Mouse (Mus musculus) C2C12 (cell line): ENCODE data around the gene Timm44. TPM values are rescaled to one million over a fixed set of nuclear protein-coding genes. Genes with fewer than 3 reads are reported as not detected.

Experiments
- H3K27me3 ChIP-seq: one replicate; pipeline ENCODE4 v1.6.1; 2011; ENCODE audit not compliant: control insufficient read depth, insufficient read depth, insufficient read length
- H3K36me3 ChIP-seq: one replicate; pipeline ENCODE4 v1.6.1; 2011; ENCODE audit not compliant: control insufficient read depth, insufficient read depth
- H3K4me3 ChIP-seq: one replicate; pipeline ENCODE4 v1.5.1; 2011; ENCODE audit warnings: mild to moderate bottlenecking, control low read depth; ENCODE audit not compliant: poor library complexity, insufficient read depth, severe bottlenecking
- H3K79me2 ChIP-seq: one replicate; pipeline ENCODE4 v1.6.1; 2011; ENCODE audit not compliant: control insufficient read depth, insufficient read depth
- H3K79me3 ChIP-seq: one replicate; pipeline ENCODE4 v1.6.1; 2011; ENCODE audit warnings: low read depth, control low read depth
- H3ac ChIP-seq: one replicate; pipeline ENCODE3; 2011; ENCODE audit warnings: low read depth; ENCODE audit not compliant: control insufficient read depth, insufficient read length
- CEBPB ChIP-seq: IDR thresholded peaks from one replicate; pipeline ENCODE4 v1.6.1; 2011; ENCODE audit warnings: low read depth, mild to moderate bottlenecking, control low read depth, moderate library complexity
- CTCF ChIP-seq: IDR thresholded peaks from one replicate; pipeline ENCODE4 v1.5.1; 2011; ENCODE audit not compliant: control insufficient read depth, insufficient read depth, insufficient read length
- FOSL1 ChIP-seq: IDR thresholded peaks from one replicate; pipeline ENCODE4 v1.8.0; 2011; ENCODE audit warnings: mild to moderate bottlenecking, low read length; ENCODE audit not compliant: poor library complexity, insufficient read depth, severe bottlenecking
- MAX ChIP-seq: IDR thresholded peaks from one replicate; pipeline ENCODE4 v1.6.1; 2011; ENCODE audit warnings: mild to moderate bottlenecking, control low read depth
- MYOD1 ChIP-seq: IDR thresholded peaks from one replicate; pipeline ENCODE4 v1.6.1; 2011; ENCODE audit warnings: low read depth; ENCODE audit not compliant: control insufficient read depth, insufficient read length
- MYOG ChIP-seq: IDR thresholded peaks from one replicate; pipeline ENCODE4 v1.6.1; 2011; ENCODE audit not compliant: control insufficient read depth, insufficient read length; ENCODE audit errors: extremely low read depth
- USF1 ChIP-seq: IDR thresholded peaks from one replicate; pipeline ENCODE4 v1.6.1; 2011; ENCODE audit warnings: low read depth, mild to moderate bottlenecking, control low read depth, moderate library complexity
- polyA plus RNA-seq: library from polyadenylated mRNA; unstranded; fragments of >200 nt; fragmentation: generic; extraction: Trizol; gene quantifications from one replicate; pipeline ENCODE4 v1.2.1, GENCODE M21; 2012; ENCODE audit warnings: missing spikeins

The Timm44 gene
- polyA plus RNA-seq, 1 experiment = 38.0 TPM

- Histone ChIP-seq H3K79me3 (no peaks in the 10 kb centered on the region), H3K79me2 (no peaks in the 10 kb centered on the region), H3K36me3 (no peaks in the 10 kb centered on the region), H3K4me3 (no peak overlapping the region), H3ac (no peak overlapping the region), H3K27me3 (peaks cover 10% of the 10 kb centered on the region)
- TF ChIP-seq MYOG (no peak), MYOD1 (no peak), CTCF (no peak), USF1 (no peak), CEBPB (no peak), MAX (no peak), FOSL1 (no peak)
Measured at GRCm38 (mm10) chr8:4213210-4214005, 62.3 kb downstream of the Timm44 start.

GRCm38 (mm10) chr8:4212809-4213209 is 62.9 kb downstream of the Timm44 start:
- Histone ChIP-seq H3K27me3 (peaks cover 10% of the 10 kb centered on the region), H3K36me3 (no peaks in the 10 kb centered on the region), H3ac (no peak overlapping the region), H3K79me3 (no peaks in the 10 kb centered on the region), H3K4me3 (no peak overlapping the region), H3K79me2 (no peaks in the 10 kb centered on the region)
- TF ChIP-seq CEBPB = no peak
- no peak for TF ChIP-seq MYOD1
- TF ChIP-seq FOSL1 = no peak
- TF ChIP-seq CTCF = no peak

DNA sequence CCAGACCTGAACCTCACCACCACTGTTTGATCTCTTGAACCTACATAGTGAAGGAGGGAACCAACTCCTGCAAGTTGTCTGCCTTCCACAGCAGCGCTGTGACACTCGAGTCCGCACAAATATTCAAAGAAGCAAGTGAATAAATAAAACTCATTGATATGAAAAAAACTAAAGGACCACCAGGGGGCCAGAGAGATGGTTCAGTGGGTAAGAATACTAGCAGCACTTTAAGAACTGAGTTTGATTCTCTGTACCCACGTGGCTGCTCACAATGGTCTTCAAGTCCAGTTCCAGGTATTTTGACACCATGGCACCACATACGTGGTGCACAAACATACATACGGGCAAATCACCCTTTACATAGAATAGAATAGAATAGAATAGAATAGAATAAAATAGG is 64.6 kb downstream of the Timm44 start:
- Histone ChIP-seq H3K27me3 (peaks cover under 1% of the 10 kb centered on the region), H3K4me3 (no peak overlapping the region), H3K79me3 (no peaks in the 10 kb centered on the region), H3K79me2 (no peaks in the 10 kb centered on the region), H3K36me3 (no peaks in the 10 kb centered on the region), H3ac (no peak overlapping the region)
- TF ChIP-seq MAX = no peak
- no peak for TF ChIP-seq MYOD1
- no peak for TF ChIP-seq FOSL1
- TF ChIP-seq USF1 = no peak
- no peak for TF ChIP-seq CTCF
- no peak for TF ChIP-seq MYOG
- TF ChIP-seq CEBPB = no peak

Other genes with a start within 250 kb of the Timm44 start
- not detected for gene Cd209f, start 170.1 kb downstream of the Timm44 start, polyA plus RNA-seq
- gene Cd209g, start 141.8 kb downstream of the Timm44 start, polyA plus RNA-seq = not detected
- gene Evi5l, start 109.3 kb downstream of the Timm44 start, polyA plus RNA-seq = 11.6 TPM
- 0.18 TPM for gene Prr36, start 58.5 kb downstream of the Timm44 start, polyA plus RNA-seq
- 1.7 TPM for gene Lrrc8e, start 49.1 kb downstream of the Timm44 start, polyA plus RNA-seq
- gene Map2k7, start 37.2 kb downstream of the Timm44 start, polyA plus RNA-seq = 33.5 TPM
- gene Gm49320, start 37.0 kb downstream of the Timm44 start, polyA plus RNA-seq = 0.11 TPM
- gene Tgfbr3l, start 27.7 kb downstream of the Timm44 start, polyA plus RNA-seq = 0.59 TPM
- 44.1 TPM for gene Snapc2, start 22.8 kb downstream of the Timm44 start, polyA plus RNA-seq
- gene Ctxn1, start 16.6 kb downstream of the Timm44 start, polyA plus RNA-seq = 45.0 TPM
- gene Ccl25, start 49.3 kb upstream of the Timm44 start, polyA plus RNA-seq = 6.0 TPM
- 63.8 TPM for gene Elavl1, start 49.5 kb upstream of the Timm44 start, polyA plus RNA-seq
- gene Cers4, start 217.1 kb upstream of the Timm44 start, polyA plus RNA-seq = 0.23 TPM